Mouse (Mus musculus): ENCODE data around the gene Rai14.

DNA sequence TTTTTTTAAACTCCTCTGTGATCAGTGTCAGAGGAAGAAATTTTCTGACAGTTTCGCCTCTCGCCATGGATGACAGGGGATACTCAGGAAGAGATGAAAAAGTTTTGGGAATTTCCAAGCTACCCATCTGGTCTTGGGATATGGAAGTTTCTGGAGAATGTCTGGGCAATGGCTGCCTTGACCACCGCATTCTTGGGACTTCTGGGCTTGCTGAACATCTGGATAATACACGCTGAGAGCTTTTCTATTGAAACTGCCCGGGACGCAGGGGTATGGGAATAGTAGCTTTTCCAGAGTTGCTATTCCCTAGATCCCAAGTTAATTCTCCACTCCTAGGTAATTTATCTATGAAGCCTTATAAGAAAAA lies 85.5 kb downstream of the Rai14 start:
- TF ChIP-seq CTCF (IDR thresholded peaks at IDR 0.05; ENCODE audit: low read depth) (no peak), EP300 (IDR thresholded peaks at IDR 0.05; ENCODE audit: low read depth) (no peak)

Data from liver, postnatal 0 days (tissue).